Comparison of ENCODE assay signal across 20 mouse cellular contexts in genomic region chr6:134502335-134502734, GRCm38 (mm10).
DNase-seq lines count a peak whose midpoint lies in the region; ATAC-seq and TF ChIP-seq lines count a peak whose summit lies in the region.
"Had no signal": no experiment of that assay in that cellular context is flagged by ENCODE, and none has a peak within 500 bp of the region (broad histone marks: within the 10 kb centered on the region; RNA-seq: fewer than 3 reads in every experiment).

No protein-coding gene starts in this region.

- H3K9me3 ChIP-seq in heart, embryonic 12.5 days (replicated peaks), result no peaks in the 10 kb centered on the region
- H3K9me3 ChIP-seq in lung, embryonic 14.5 days (ENCODE audit: low read depth, low read length), result no peaks in the 10 kb centered on the region
- H3K9me3 ChIP-seq in stomach, embryonic 16.5 days (replicated peaks; ENCODE audit: control insufficient read depth, low read length), result no peaks in the 10 kb centered on the region
- H3K9me3 ChIP-seq: forebrain, embryonic 10.5 days; hindbrain, embryonic 12.5 days had no signal

- TF ChIP-seq EP300 in heart, adult 2 months (IDR thresholded peaks at IDR 0.05; ENCODE audit: insufficient read depth, low read depth, low read length), result no peak

- H3K27ac ChIP-seq in heart, embryonic 12.5 days (ENCODE audit: poor library complexity, severe bottlenecking), result no peak overlapping the region
- H3K27ac ChIP-seq in heart, adult 2 months, result no peak overlapping the region
- H3K27ac ChIP-seq in lung, embryonic 14.5 days (ENCODE audit: low read depth), result no peak overlapping the region
- H3K27ac ChIP-seq in stomach, embryonic 16.5 days (ENCODE audit: low read length), result no peak overlapping the region; the same call in 1 of the 2 replicates
- H3K27ac ChIP-seq: forebrain, embryonic 10.5 days; hindbrain, embryonic 12.5 days had no signal

- DNase-seq in heart, adult 8-10 months (ENCODE audit: low spot score), result no peak
- DNase-seq in heart, postnatal 4 days, result peak; percentile 25
- DNase-seq in heart, adult 2 months, result no peak
- peak; percentile 41 for DNase-seq in lung, embryonic 14.5 days
- DNase-seq in lung, postnatal 14 days, result no peak
- DNase-seq in spleen, postnatal 10 days (ENCODE audit: low spot score in 2 of 2), result no peak
- DNase-seq: adrenal gland, adult 2 months; adrenal gland, postnatal 25 days; cerebellum, adult 18-20 months; cerebellum, adult 9-11 months; cerebellum, postnatal 36 days; gastrocnemius, postnatal 10 days had no signal

- H3K79me2 ChIP-seq in heart, adult 2 months (replicated peaks; ENCODE audit: control insufficient read depth, insufficient read depth, low read length), result peaks cover 1% of the 10 kb centered on the region

- no peak for TF ChIP-seq CTCF in heart, adult 2 months (IDR thresholded peaks at IDR 0.05)
- no peak for TF ChIP-seq CTCF in lung, embryonic 14.5 days (IDR thresholded peaks at IDR 0.05; ENCODE audit: low read depth)

- WGBS in heart, embryonic 12.5 days, result 38% methylated on average over 7 of the region's 7 CpGs
- 81% methylated on average over 7 of the region's 7 CpGs for WGBS in heart, adult 2 months
- 49% methylated on average over 7 of the region's 7 CpGs for WGBS in lung, embryonic 14.5 days
- WGBS in stomach, embryonic 16.5 days, result 44% methylated on average over 7 of the region's 7 CpGs

- peaks cover 44% of the 10 kb centered on the region for H3K4me1 ChIP-seq in heart, embryonic 12.5 days (replicated peaks)
- peaks cover 1% of the 10 kb centered on the region for H3K4me1 ChIP-seq in heart, adult 2 months (ENCODE audit: control insufficient read depth, insufficient read depth, low read length)
- peaks cover 6% of the 10 kb centered on the region; the same call in 1 of the 2 replicates for H3K4me1 ChIP-seq in lung, embryonic 14.5 days (ENCODE audit: insufficient read depth)
- peaks cover 27% of the 10 kb centered on the region for H3K4me1 ChIP-seq in stomach, embryonic 16.5 days (ENCODE audit: control insufficient read depth, insufficient read depth, low read length)
- H3K4me1 ChIP-seq: forebrain, embryonic 10.5 days had no signal

- peak overlapping the region; percentile 9 for H3K4me2 ChIP-seq in heart, embryonic 12.5 days
- no peak overlapping the region for H3K4me2 ChIP-seq in lung, embryonic 14.5 days
- H3K4me2 ChIP-seq in stomach, embryonic 16.5 days (ENCODE audit: low read depth, low read length), result no peak overlapping the region
- H3K4me2 ChIP-seq: hindbrain, embryonic 12.5 days had no signal

- no peak overlapping the region for H3K9ac ChIP-seq in heart, embryonic 12.5 days
- no peak overlapping the region for H3K9ac ChIP-seq in heart, adult 2 months (ENCODE audit: low read depth, low read length)
- H3K9ac ChIP-seq in lung, embryonic 14.5 days, result no peak overlapping the region
- H3K9ac ChIP-seq in stomach, embryonic 16.5 days (ENCODE audit: low read length), result no peak overlapping the region
- H3K9ac ChIP-seq: hindbrain, embryonic 12.5 days had no signal

- intact Hi-C loops in heart, adult 2 months (cut with DNase I), result no loop called here

- no peak for ATAC-seq in heart, embryonic 12.5 days (ENCODE audit: insufficient number of reproducible peaks, low FRiP score)
- ATAC-seq in lung, embryonic 14.5 days (ENCODE audit: insufficient read depth), result no peak
- peak; percentile 58; the same call in 1 of the 2 replicates for ATAC-seq in stomach, embryonic 16.5 days (ENCODE audit: insufficient read depth, low FRiP score)
- ATAC-seq: forebrain, embryonic 14.5 days; hindbrain, embryonic 16.5 days; inflammation-experienced regulatory T-cells, adult 6 months had no signal

- H3K36me3 ChIP-seq in heart, embryonic 12.5 days, result peaks cover 36% of the 10 kb centered on the region
- peaks cover 21% of the 10 kb centered on the region for H3K36me3 ChIP-seq in heart, adult 2 months (ENCODE audit: control insufficient read depth, insufficient read depth, low read length)
- peaks cover 44% of the 10 kb centered on the region for H3K36me3 ChIP-seq in lung, embryonic 14.5 days (ENCODE audit: insufficient read depth)
- 0 out of 2 replicates have a peak, but pooled peaks cover 4% of the 10 kb centered on the region for H3K36me3 ChIP-seq in stomach, embryonic 16.5 days (ENCODE audit: control insufficient read depth, insufficient read depth, low read length)

- no peak overlapping the region for H3K4me3 ChIP-seq in heart, embryonic 12.5 days
- no peak overlapping the region for H3K4me3 ChIP-seq in heart, adult 2 months
- no peak overlapping the region for H3K4me3 ChIP-seq in lung, embryonic 14.5 days (ENCODE audit: low read depth, low read length)
- no peak overlapping the region for H3K4me3 ChIP-seq in stomach, embryonic 16.5 days (replicated peaks; ENCODE audit: low read length)
- H3K4me3 ChIP-seq: erythroblast, embryonic 14.5 days; forebrain, embryonic 10.5 days; hindbrain, embryonic 12.5 days had no signal

- no peak for TF ChIP-seq POLR2A in heart, adult 2 months (IDR thresholded peaks at IDR 0.05; ENCODE audit: insufficient read depth, low read depth, low read length)

- H3K27me3 ChIP-seq in heart, embryonic 12.5 days (replicated peaks), result no peaks in the 10 kb centered on the region
- H3K27me3 ChIP-seq in heart, adult 2 months (ENCODE audit: control insufficient read depth, insufficient read depth, low read length), result no peaks in the 10 kb centered on the region
- H3K27me3 ChIP-seq in lung, embryonic 14.5 days (ENCODE audit: insufficient read depth, low read length), result no peaks in the 10 kb centered on the region
- H3K27me3 ChIP-seq in stomach, embryonic 16.5 days (ENCODE audit: control insufficient read depth, insufficient read depth, low read length), result no peaks in the 10 kb centered on the region
- H3K27me3 ChIP-seq: hindbrain, embryonic 12.5 days had no signal

Comparison
In these comparisons a context has a peak if more than half of its experiments do, and no peak if none do; other contexts are left out.
1. DNase-seq: peak in heart, postnatal 4 days (single experiment) and lung, embryonic 14.5 days (single experiment); none in heart, adult 8-10 months (single experiment), heart, adult 2 months (0 of 2), lung, postnatal 14 days (single experiment) and spleen, postnatal 10 days (0 of 2).